Mouse (Mus musculus): ENCODE data around the gene Bcl2l11. TPM values are rescaled to one million over a fixed set of nuclear protein-coding genes. Genes with fewer than 3 reads are reported as not detected.

The Bcl2l11 gene
- polyA plus RNA-seq, 1 experiment from 2014 or later, result 12.8 TPM

DNA sequence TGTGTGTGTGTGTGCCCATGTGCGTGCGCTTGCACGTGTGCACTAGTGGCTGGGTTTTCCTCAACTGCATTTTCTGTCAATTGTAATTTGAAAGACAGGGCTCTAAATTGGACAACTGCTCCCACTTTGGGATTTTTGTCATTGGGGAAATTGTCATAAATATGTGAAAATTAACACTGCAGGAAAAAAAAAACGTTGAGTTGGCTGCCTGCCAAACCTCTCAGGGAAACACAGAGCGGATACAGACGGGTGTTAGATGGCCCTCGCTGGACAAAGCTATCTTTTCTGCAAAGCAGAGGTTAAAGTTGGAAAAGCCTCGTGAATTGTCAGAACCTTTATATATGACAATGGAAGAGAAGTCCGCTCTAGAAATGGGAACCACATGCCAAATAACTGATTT is 84.5 kb downstream of the Bcl2l11 start:
- Histone ChIP-seq H3K4me2 (replicated peaks) (no peak overlapping the region), H3K27me3 (replicated peaks) (no peaks in the 10 kb centered on the region), H3K27ac (no peak overlapping the region), H3K9ac (no peak overlapping the region), H3K36me3 (no peaks in the 10 kb centered on the region), H3K4me1 (replicated peaks) (peaks cover 15% of the 10 kb centered on the region), H3K9me3 (no peaks in the 10 kb centered on the region), H3K4me3 (replicated peaks) (no peak overlapping the region)
- no peak for ATAC-seq
- WGBS, result 36% methylated on average over 9 of the region's 9 CpGs

GRCm38 (mm10) chr2:128211022-128211880 is 85.4 kb downstream of the Bcl2l11 start:
- H3K27me3 ChIP-seq (replicated peaks), result no peaks in the 10 kb centered on the region
- no peak overlapping the region for H3K27ac ChIP-seq
- no peaks in the 10 kb centered on the region for H3K9me3 ChIP-seq
- no peaks in the 10 kb centered on the region for H3K36me3 ChIP-seq
- 19% methylated on average over 19 of the region's 19 CpGs for WGBS
- H3K9ac ChIP-seq, result no peak overlapping the region
- peaks cover 15% of the 10 kb centered on the region for H3K4me1 ChIP-seq (replicated peaks)
- no peak overlapping the region for H3K4me3 ChIP-seq (replicated peaks)
- H3K4me2 ChIP-seq (replicated peaks), result peak overlapping the region; percentile 51
- peak; percentile 81 for ATAC-seq

DNA sequence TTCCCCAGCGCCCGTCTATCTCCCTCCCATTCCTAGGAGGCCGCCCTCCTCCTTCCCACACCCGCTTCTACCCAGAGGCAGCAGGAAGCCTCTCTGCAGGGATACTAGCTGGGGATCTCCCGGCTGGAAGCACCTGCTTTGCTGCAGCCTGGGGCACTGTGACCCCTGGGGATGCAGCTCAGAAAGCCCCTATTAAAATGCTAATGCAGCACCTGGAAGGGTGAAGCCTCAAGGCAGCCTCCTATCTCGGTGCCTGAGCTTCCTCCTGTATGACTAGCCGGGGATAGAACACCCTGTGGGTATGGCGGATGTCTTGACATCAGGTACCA is 86.0 kb downstream of the Bcl2l11 start:
- no peak overlapping the region for H3K9ac ChIP-seq
- WGBS, result 50% methylated on average over 8 of the region's 8 CpGs
- no peak overlapping the region for H3K27ac ChIP-seq
- H3K4me1 ChIP-seq (replicated peaks), result peaks cover 15% of the 10 kb centered on the region
- no peaks in the 10 kb centered on the region for H3K27me3 ChIP-seq (replicated peaks)
- H3K9me3 ChIP-seq, result no peaks in the 10 kb centered on the region
- peak overlapping the region; percentile 51; the same call in 1 of the 2 replicates for H3K4me2 ChIP-seq (replicated peaks)
- ATAC-seq, result peak; percentile 48
- no peaks in the 10 kb centered on the region for H3K36me3 ChIP-seq
- no peak overlapping the region for H3K4me3 ChIP-seq (replicated peaks)
